Mouse (Mus musculus) megakaryocyte, embryonic 14.5 days (primary cell): Measurements from ENCODE around the gene Ak6. TPM values are rescaled to one million over a fixed set of nuclear protein-coding genes. Genes with fewer than 3 reads are reported as not detected.

ENCODE experiments used
- H3K27me3 ChIP-seq: replicated peaks from 2 replicates; pipeline ENCODE3; 2012; ENCODE audit warnings: inconsistent platforms
- H3K36me3 ChIP-seq: replicated peaks from 2 replicates; pipeline ENCODE3; 2012; ENCODE audit warnings: low read length, inconsistent platforms, mixed read lengths
- H3K4me1 ChIP-seq: 2 replicates; pipeline ENCODE4 v1.6.1; 2012; ENCODE audit warnings: inconsistent platforms
- H3K4me3 ChIP-seq: replicated peaks from 2 replicates; pipeline ENCODE3; 2012; ENCODE audit warnings: moderate library complexity, mild to moderate bottlenecking, inconsistent platforms
- H3K9me3 ChIP-seq: 2 replicates; pipeline ENCODE4 v1.6.1; 2012; ENCODE audit warnings: inconsistent platforms
- FLI1 ChIP-seq: IDR thresholded peaks from 2 replicates; pipeline ENCODE4 v1.6.1; 2012; ENCODE audit warnings: low read length, inconsistent platforms, mixed read lengths
- GATA1 ChIP-seq: IDR thresholded peaks from 3 replicates; pipeline ENCODE4 v1.6.1; 2012; ENCODE audit warnings: mixed read lengths, low read length, inconsistent platforms, borderline replicate concordance
- polyA plus RNA-seq: library from polyadenylated mRNA; stranded (reverse); fragments of >175 nt; gene quantifications from 2 replicates; pipeline ENCODE4 v1.2.3, GENCODE M21; 2012; ENCODE audit warnings: low replicate concordance; ENCODE audit not compliant: insufficient read depth

Ak6 gene
- polyA plus RNA-seq, 1 experiment: 21.1 TPM

DNA sequence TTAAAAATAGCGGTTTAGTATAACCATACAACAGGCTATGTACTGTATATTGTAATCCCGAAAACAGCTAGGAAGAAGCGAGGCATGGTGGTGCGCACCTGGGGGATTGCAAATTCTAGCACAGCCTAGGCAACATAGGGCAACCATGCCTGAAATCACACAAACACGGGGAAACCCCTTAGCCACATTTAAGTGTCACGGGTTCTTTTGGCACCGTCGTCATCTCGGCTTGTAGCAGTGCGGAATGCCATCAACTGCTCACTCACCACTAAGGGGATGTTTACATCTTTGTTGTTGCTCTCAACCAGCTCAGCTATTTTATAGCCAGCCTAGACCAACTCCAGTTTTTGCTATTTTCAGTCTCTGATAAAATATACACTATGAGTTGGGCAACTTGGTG is 48.1 kb downstream of the Ak6 start:
- H3K9me3 ChIP-seq: no peaks in the 10 kb centered on the region
- H3K4me3 ChIP-seq: no peak overlapping the region
- TF ChIP-seq GATA1: no peak
- TF ChIP-seq FLI1: no peak
- no peaks in the 10 kb centered on the region for H3K27me3 ChIP-seq
- peaks cover 91% of the 10 kb centered on the region for H3K36me3 ChIP-seq
- H3K4me1 ChIP-seq: peaks cover 28% of the 10 kb centered on the region

DNA sequence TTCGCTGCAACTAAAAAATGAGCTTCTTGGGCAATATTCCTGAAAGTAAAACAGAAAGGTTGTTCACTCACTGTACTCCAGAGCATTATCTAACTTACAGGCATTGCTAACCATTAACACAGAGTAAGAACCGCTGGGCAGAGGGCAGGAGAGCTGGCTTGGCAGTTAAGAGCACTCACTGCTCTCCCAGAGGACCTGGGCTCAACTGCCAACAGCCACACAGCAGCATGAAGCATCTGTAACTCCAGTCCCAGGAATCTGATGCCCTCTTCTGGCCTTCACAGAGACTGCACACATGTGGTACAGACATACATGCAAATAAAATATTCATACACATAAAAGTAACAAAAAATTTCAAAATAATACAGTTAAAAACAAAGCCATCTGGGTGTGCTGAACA is 52.7 kb downstream of the Ak6 start:
- peaks cover 14% of the 10 kb centered on the region for H3K4me1 ChIP-seq
- no peaks in the 10 kb centered on the region for H3K27me3 ChIP-seq
- no peak for TF ChIP-seq FLI1
- TF ChIP-seq GATA1: no peak
- H3K4me3 ChIP-seq: no peak overlapping the region
- H3K36me3 ChIP-seq: peaks cover 96% of the 10 kb centered on the region
- no peaks in the 10 kb centered on the region for H3K9me3 ChIP-seq

DNA sequence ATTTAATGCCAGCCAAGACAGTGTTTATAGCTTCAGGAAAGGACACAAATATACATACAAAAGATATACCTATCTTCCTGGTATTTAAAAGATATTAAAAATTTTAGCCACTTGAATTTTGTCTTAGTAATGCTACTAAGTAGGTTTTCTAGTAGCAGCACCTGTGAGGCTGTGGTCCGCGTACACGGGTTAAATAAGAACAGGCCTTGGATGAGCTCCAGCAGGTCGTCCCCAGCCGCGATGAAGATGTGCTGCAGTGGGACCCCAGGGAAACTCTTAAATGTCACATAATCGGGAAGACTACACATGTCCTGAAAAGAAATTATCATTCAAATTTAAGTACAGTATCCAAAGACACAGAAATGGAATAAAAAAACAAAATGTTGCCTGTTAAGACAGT is 55.4 kb downstream of the Ak6 start:
- Histone ChIP-seq H3K36me3 (peaks cover 96% of the 10 kb centered on the region), H3K27me3 (no peaks in the 10 kb centered on the region), H3K4me1 (no peaks in the 10 kb centered on the region), H3K9me3 (no peaks in the 10 kb centered on the region), H3K4me3 (no peak overlapping the region)
- no peak for TF ChIP-seq GATA1
- TF ChIP-seq FLI1: no peak

DNA sequence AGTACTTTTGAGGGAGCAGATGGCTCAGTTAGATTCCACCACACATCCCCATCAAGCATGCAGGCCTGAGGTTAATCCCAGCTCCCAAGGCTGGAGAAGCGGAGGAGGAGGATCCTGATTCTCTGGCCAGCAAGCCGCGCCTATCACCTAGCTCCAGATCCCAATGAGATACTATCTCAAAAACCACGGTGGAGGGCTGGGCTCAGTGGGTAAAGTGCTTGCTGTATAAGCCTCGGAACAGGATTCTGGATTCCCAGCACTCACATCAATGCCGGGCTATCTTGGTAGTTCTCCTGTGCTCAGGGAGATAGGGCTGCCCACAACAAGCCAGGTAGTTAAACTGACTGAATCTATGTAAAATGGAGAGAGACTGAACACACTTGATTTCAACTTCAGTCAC is 64.7 kb downstream of the Ak6 start:
- peaks cover 93% of the 10 kb centered on the region for H3K36me3 ChIP-seq
- H3K4me1 ChIP-seq: peaks cover 29% of the 10 kb centered on the region
- H3K4me3 ChIP-seq: no peak overlapping the region
- no peaks in the 10 kb centered on the region for H3K9me3 ChIP-seq
- TF ChIP-seq FLI1 (no peak), GATA1 (no peak)
- H3K27me3 ChIP-seq: no peaks in the 10 kb centered on the region

Other genes with a start within 250 kb of the Ak6 start
- 0.02 TPM in 1 of 2 replicates, not detected in the other for gene Naip1, start 198.1 kb upstream of the Ak6 start, polyA plus RNA-seq
- 5.8 and 10.0 TPM in 2 replicates for gene Gtf2h2, start 158.4 kb upstream of the Ak6 start, polyA plus RNA-seq
- not detected in 2 replicates for gene Ocln, start 98.3 kb upstream of the Ak6 start, polyA plus RNA-seq
- 0.27 TPM in 1 of 2 replicates, not detected in the other for gene Marveld2, start 34.0 kb upstream of the Ak6 start, polyA plus RNA-seq
- 13.2 and 17.2 TPM in 2 replicates for gene Rad17, start 72 bp downstream of the Ak6 start, polyA plus RNA-seq
- gene Taf9, start 600 bp downstream of the Ak6 start, polyA plus RNA-seq: 2.6 and 10.8 TPM in 2 replicates
- 0.47 TPM in 1 of 2 replicates, not detected in the other for gene Ccdc125, start 18.7 kb downstream of the Ak6 start, polyA plus RNA-seq
- 15.0 and 19.6 TPM in 2 replicates for gene Cdk7, start 80.0 kb downstream of the Ak6 start, polyA plus RNA-seq
- gene Mrps36, start 93.7 kb downstream of the Ak6 start, polyA plus RNA-seq: 44.4 and 117 TPM in 2 replicates
- 9.2 TPM in 1 of 2 replicates, not detected in the other for gene Cenph, start 124.9 kb downstream of the Ak6 start, polyA plus RNA-seq
- 3.9 TPM in 1 of 2 replicates, not detected in the other for gene Ccnb1, start 135.6 kb downstream of the Ak6 start, polyA plus RNA-seq
- 2.0 and 2.3 TPM in 2 replicates for gene Slc30a5, start 182.4 kb downstream of the Ak6 start, polyA plus RNA-seq